Mouse (Mus musculus) neural tube, embryonic 13.5 days (tissue): ENCODE results near the gene Cntnap1. TPM values are rescaled to one million over a fixed set of nuclear protein-coding genes. Genes with fewer than 3 reads are reported as not detected.
A peak's percentile ranks its signal among the peaks of the same experiment; 100 is the strongest.

ENCODE experiments used
- ATAC-seq: fragments of 200-750 bp; cut with Nextera tagmentation; 2 replicates; pipeline ENCODE4 v1.8.0; 2017; ENCODE audit warnings: low read depth, mild to moderate bottlenecking, moderate TSS enrichment, moderate library complexity
- H3K27ac ChIP-seq: fragments of 300-500 bp; sonication (generic); replicated peaks from 2 replicates; pipeline ENCODE4 v1.5.1; 2015; ENCODE audit warnings: moderate library complexity, mild to moderate bottlenecking, inconsistent platforms
- H3K27me3 ChIP-seq: fragments of 300-500 bp; sonication (generic); 2 replicates; pipeline ENCODE4 v1.6.1; 2015; ENCODE audit warnings: mild to moderate bottlenecking, inconsistent platforms
- H3K36me3 ChIP-seq: fragments of 300-500 bp; sonication (generic); 2 replicates; pipeline ENCODE4 v1.6.1; 2015; ENCODE audit warnings: mild to moderate bottlenecking, inconsistent platforms
- H3K4me1 ChIP-seq: fragments of 300-500 bp; sonication (generic); replicated peaks from 2 replicates; pipeline ENCODE4 v1.6.1; 2015; ENCODE audit warnings: inconsistent platforms
- H3K4me2 ChIP-seq: fragments of 300-500 bp; sonication (generic); 2 replicates; pipeline ENCODE4 v1.6.1; 2015; ENCODE audit warnings: inconsistent platforms, mild to moderate bottlenecking, moderate library complexity
- H3K4me3 ChIP-seq: fragments of 300-500 bp; sonication (generic); 2 replicates; pipeline ENCODE4 v1.5.1; 2015; ENCODE audit warnings: mild to moderate bottlenecking, inconsistent platforms
- H3K9ac ChIP-seq: fragments of 300-500 bp; sonication (generic); 2 replicates; pipeline ENCODE4 v1.6.1; 2015; ENCODE audit warnings: moderate library complexity, mild to moderate bottlenecking, inconsistent platforms
- H3K9me3 ChIP-seq: fragments of 300-500 bp; sonication (generic); 2 replicates; pipeline ENCODE4 v1.6.1; 2016; ENCODE audit warnings: inconsistent platforms
- WGBS: fragments of 180-500 bp; shearing (Covaris S2); methylation state at CpG from one replicate; pipeline ENCODE4 v1.1.7; 2015; 5-methylcytosine and 5-hydroxymethylcytosine counted together
- microRNA-seq: library from miRNA; unstranded; fragments of <30 nt; microRNA quantifications from one replicate; pipeline ENCODE4, GENCODE M21; 2016
- polyA plus RNA-seq: library from polyadenylated mRNA; unstranded; fragments of >200 nt; fragmentation: Nextera tagmentation; extraction: Ambion mirVana; gene quantifications from 2 replicates; pipeline ENCODE4 v1.2.1, GENCODE M21; 2015

The Cntnap1 gene
- polyA plus RNA-seq, 1 experiment from 2014 or later, result 5.1 TPM

DNA sequence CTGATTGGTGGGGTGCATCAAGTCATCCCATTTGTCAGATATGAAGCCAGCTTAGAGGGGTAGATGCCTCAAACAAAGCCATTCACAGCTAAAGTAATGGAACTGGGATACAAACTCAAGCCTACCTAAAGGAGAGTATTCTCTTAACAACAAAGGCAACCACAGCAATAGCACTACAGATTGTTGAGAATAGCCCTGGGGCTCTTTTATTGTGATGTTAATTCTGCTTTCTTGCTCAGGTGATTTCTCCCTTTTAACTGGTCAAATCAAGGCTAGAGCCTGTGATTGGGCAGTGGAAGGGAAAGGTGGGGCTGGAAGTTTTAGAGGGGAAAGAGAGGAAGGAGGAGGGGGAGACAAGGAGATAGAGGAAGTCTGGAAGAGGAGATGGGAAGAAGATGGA, 63.8 kb downstream of the Cntnap1 start:
- Histone ChIP-seq H3K36me3 (no peaks in the 10 kb centered on the region), H3K4me2 (no peak overlapping the region), H3K27ac (no peak overlapping the region), H3K27me3 (peaks cover 19% of the 10 kb centered on the region), H3K9me3 (no peaks in the 10 kb centered on the region), H3K9ac (no peak overlapping the region), H3K4me1 (peaks cover 23% of the 10 kb centered on the region), H3K4me3 (no peak overlapping the region)
- no peak for ATAC-seq

- no peak overlapping the region for H3K4me3 ChIP-seq
- peaks cover 17% of the 10 kb centered on the region; the same call in 1 of the 2 replicates for H3K4me1 ChIP-seq
- H3K4me2 ChIP-seq, result no peak overlapping the region
- no peak overlapping the region for H3K27ac ChIP-seq
- peaks cover 12% of the 10 kb centered on the region; the same call in 1 of the 2 replicates for H3K27me3 ChIP-seq
- H3K36me3 ChIP-seq, result no peaks in the 10 kb centered on the region
- ATAC-seq, result no peak
- no peaks in the 10 kb centered on the region for H3K9me3 ChIP-seq
- no peak overlapping the region for H3K9ac ChIP-seq
Observed at GRCm38 (mm10) chr11:101235429-101235828, 65.1 kb downstream of the Cntnap1 start.

DNA sequence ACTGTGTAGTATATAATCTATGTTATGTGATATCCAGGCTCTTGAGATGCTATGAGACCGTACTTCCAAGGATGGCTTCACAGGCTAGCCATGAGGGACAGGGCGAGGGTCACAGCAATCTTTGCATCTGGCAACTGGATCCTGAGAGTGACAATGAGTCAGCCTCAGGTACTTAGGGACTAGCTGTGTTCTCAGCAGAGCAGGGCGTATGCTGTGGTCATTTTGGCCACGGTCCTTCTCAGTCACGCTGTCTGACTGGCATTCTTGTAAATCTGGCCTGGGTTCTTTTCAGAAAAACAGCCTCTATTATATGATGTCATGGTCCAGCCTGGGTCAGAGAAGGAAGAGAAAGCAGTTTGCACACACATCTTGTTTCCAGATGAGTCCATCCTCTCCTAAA, 66.5 kb downstream of the Cntnap1 start:
- peaks cover 3% of the 10 kb centered on the region; the same call in 1 of the 2 replicates for H3K4me1 ChIP-seq
- ATAC-seq, result no peak
- no peak overlapping the region for H3K27ac ChIP-seq
- H3K4me3 ChIP-seq, result no peak overlapping the region
- WGBS, result 93% methylated on average over 5 of the region's 5 CpGs
- H3K36me3 ChIP-seq, result no peaks in the 10 kb centered on the region
- 0 out of 2 replicates have a peak, but pooled peaks cover 4% of the 10 kb centered on the region for H3K27me3 ChIP-seq
- H3K9me3 ChIP-seq, result no peaks in the 10 kb centered on the region
- no peak overlapping the region for H3K9ac ChIP-seq
- H3K4me2 ChIP-seq, result no peak overlapping the region

- ATAC-seq, result no peak
- no peaks in the 10 kb centered on the region for H3K9me3 ChIP-seq
- no peaks in the 10 kb centered on the region for H3K4me1 ChIP-seq
- no peaks in the 10 kb centered on the region for H3K27me3 ChIP-seq
- no peaks in the 10 kb centered on the region for H3K36me3 ChIP-seq
- 59% methylated on average over 5 of the region's 5 CpGs for WGBS
- H3K4me2 ChIP-seq, result no peak overlapping the region
- no peak overlapping the region for H3K4me3 ChIP-seq
- H3K27ac ChIP-seq, result 0 out of 2 replicates have a peak overlapping the region, but pooled peaks have one; percentile 25
- H3K9ac ChIP-seq, result no peak overlapping the region
Observed at GRCm38 (mm10) chr11:101238071-101238647, 67.8 kb downstream of the Cntnap1 start.

Small RNA genes lying within 50 kb of the gene (microRNA-seq; reads per million reads assigned to microRNA genes)
- gene Gm27626, result not detected

Other genes starting within 250 kb of the Cntnap1 start
- gene Stat3, start 231.0 kb upstream of the Cntnap1 start, polyA plus RNA-seq, result 72.3 and 82.3 TPM in 2 replicates
- 46.7 and 49.3 TPM in 2 replicates for gene Cavin1, start 199.6 kb upstream of the Cntnap1 start, polyA plus RNA-seq
- gene Atp6v0a1, start 161.1 kb upstream of the Cntnap1 start, polyA plus RNA-seq, result 111 and 121 TPM in 2 replicates
- gene Naglu, start 100.5 kb upstream of the Cntnap1 start, polyA plus RNA-seq, result 9.0 and 9.4 TPM in 2 replicates
- 0.37 and 0.47 TPM in 2 replicates for gene Hsd17b1, start 92.1 kb upstream of the Cntnap1 start, polyA plus RNA-seq
- gene Coasy, start 88.0 kb upstream of the Cntnap1 start, polyA plus RNA-seq, result 39.9 and 45.5 TPM in 2 replicates
- 87.3 and 96.9 TPM in 2 replicates for gene Mlx, start 83.2 kb upstream of the Cntnap1 start, polyA plus RNA-seq
- gene Psmc3ip, start 75.1 kb upstream of the Cntnap1 start, polyA plus RNA-seq, result 20.5 and 23.7 TPM in 2 replicates
- gene Retreg3, start 50.6 kb upstream of the Cntnap1 start, polyA plus RNA-seq, result 25.8 and 26.1 TPM in 2 replicates
- 77.7 and 78.9 TPM in 2 replicates for gene Tubg1, start 50.6 kb upstream of the Cntnap1 start, polyA plus RNA-seq
- gene Tubg2, start 14.6 kb upstream of the Cntnap1 start, polyA plus RNA-seq, result 35.5 and 38.9 TPM in 2 replicates
- gene Plekhh3, start 828 bp downstream of the Cntnap1 start, polyA plus RNA-seq, result 10.3 and 13.0 TPM in 2 replicates
- 0.40 and 0.91 TPM in 2 replicates for gene Ccr10, start 4.9 kb downstream of the Cntnap1 start, polyA plus RNA-seq
- 15.4 and 17.9 TPM in 2 replicates for gene Ezh1, start 55.9 kb downstream of the Cntnap1 start, polyA plus RNA-seq
- gene Ramp2, start 75.5 kb downstream of the Cntnap1 start, polyA plus RNA-seq, result 97.6 and 108 TPM in 2 replicates
- gene Vps25, start 83.2 kb downstream of the Cntnap1 start, polyA plus RNA-seq, result 114 and 117 TPM in 2 replicates
- gene Wnk4, start 90.0 kb downstream of the Cntnap1 start, polyA plus RNA-seq, result 5.5 and 6.8 TPM in 2 replicates
- 0.89 and 1.0 TPM in 2 replicates for gene Cntd1, start 108.5 kb downstream of the Cntnap1 start, polyA plus RNA-seq
- 211 and 238 TPM in 2 replicates for gene Coa3, start 108.6 kb downstream of the Cntnap1 start, polyA plus RNA-seq
- 173 and 178 TPM in 2 replicates for gene Becn1, start 131.8 kb downstream of the Cntnap1 start, polyA plus RNA-seq
- gene Psme3, start 145.7 kb downstream of the Cntnap1 start, polyA plus RNA-seq, result 126 and 133 TPM in 2 replicates
- gene Aoc2, start 154.5 kb downstream of the Cntnap1 start, polyA plus RNA-seq, result 2.0 and 2.1 TPM in 2 replicates
- gene Aoc3, start 160.1 kb downstream of the Cntnap1 start, polyA plus RNA-seq, result 0.07 TPM in 1 of 2 replicates, not detected in the other
- not detected in 2 replicates for gene G6pc, start 197.0 kb downstream of the Cntnap1 start, polyA plus RNA-seq
- 79.4 and 90.0 TPM in 2 replicates for gene Aarsd1, start 247.1 kb downstream of the Cntnap1 start, polyA plus RNA-seq